Mouse (Mus musculus) layer of hippocampus, postnatal 14 days (tissue): Measurements from ENCODE around the gene Olfr672. TPM values are rescaled to one million over a fixed set of nuclear protein-coding genes. Genes with fewer than 3 reads are reported as not detected.
"Not testable (repeated sequence)": the region's sequence is repeated elsewhere in the genome, so short reads cannot be mapped to it uniquely, and the experiment has no call there.

Experiments used
- DNase-seq, 2 experiments: peaks; one replicate each; pipeline ENCODE4 v3.0.0; 2021 to 2022; ENCODE audit warnings: low spot score in 2 of 2, mixed read lengths in 1 of 2
- long read RNA-seq, 2 experiments: library from polyadenylated mRNA; stranded (forward); transcript quantifications; one replicate each; pipeline ENCODE4 v2.0.0; 2021
- total RNA-seq, 2 experiments: library from RNA; stranded (reverse); gene quantifications; 2 replicates each; pipeline ENCODE4 v1.2.3; 2021

Olfr672 gene
- not detected for total RNA-seq
- long read RNA-seq, experiment 1: 0 reads
- long read RNA-seq, experiment 2: 0 reads

DNA sequence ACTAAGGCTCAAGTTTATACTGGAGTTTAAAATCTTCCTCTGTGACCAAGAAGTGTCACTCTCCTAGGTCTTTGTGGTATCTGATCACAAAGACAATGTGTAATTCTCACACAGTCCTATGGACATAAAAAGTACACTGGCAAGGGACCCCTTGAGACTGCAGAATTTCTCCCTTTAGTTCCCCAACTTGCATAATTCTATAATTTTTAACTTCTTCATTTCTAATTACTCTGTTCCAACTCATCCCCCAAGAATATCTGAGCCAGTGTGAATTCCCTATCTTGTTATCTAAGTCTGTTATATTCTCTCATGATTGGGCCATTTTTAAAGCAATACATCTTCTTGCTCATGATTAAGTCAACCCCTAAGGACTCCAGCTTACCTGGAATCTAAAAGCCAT is at the start of gene Olfr672:
TSS of gene Olfr672 (minus strand) at position 101 of the 400 bp plus-strand sequence.
- DNase-seq: no peak

DNA sequence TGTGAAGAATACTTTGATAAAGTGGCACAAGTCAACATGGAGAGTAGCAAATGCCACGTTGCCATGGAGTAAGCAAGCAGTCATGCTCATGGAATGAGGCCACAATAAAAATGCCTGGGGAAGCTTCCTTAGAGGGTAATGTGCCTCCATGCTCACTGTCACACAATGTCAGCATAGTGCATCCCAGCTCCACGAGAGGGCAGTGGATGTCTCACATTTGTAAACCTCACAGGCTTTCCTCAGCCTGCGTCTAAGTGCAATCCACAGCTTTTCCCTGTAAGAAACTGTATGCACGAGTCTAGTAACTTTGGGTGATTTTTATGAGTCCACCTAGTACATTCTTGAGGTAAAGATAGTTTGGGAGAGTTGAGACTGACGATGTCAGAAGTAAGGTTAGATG is 32.0 kb upstream of the Olfr672 start:
- not testable (repeated sequence) for DNase-seq

DNA sequence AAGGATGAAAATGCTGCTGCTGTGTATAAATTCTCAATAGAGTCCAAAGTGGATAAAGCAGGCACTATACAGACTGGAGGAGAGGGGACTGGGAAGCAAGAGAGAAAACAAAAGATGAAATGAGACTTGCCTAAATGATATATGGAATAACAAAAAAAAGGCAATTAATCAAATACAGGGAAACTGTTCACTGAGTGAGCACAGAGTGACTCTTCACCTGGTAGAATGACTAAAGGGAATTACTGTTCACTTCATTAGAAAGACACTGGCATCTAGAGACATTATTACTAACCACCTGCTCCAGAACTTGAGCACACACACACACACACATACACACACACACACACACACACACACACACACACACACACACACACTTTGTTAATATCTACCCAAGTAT is 30.6 kb upstream of the Olfr672 start, which contains the start of gene Olfr676:
TSS of gene Olfr676 (plus strand) at position 301 of the 400 bp plus-strand sequence.
- DNase-seq: no peak

DNA sequence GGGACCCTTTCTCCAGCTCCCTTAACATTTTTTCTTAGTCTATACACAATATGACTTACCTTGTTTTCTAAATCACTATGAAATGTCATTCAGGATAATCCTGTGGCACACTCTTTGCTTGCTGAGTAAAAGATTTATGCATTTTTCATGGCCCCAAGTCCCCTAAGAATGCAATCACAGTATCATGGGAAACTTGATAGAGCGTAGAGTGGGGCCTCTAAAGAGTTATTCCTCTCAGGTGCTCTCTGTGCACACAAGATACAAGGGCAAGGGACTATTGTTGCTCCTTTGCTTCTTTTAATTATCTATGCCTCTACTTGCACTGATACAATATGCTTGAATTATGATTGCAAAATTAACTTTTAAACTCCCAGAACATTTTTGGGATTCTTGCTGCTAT is 26.5 kb upstream of the Olfr672 start, which contains the start of gene Olfr675:
TSS of gene Olfr675 (minus strand) at position 101 of the 400 bp plus-strand sequence.
- DNase-seq: no peak

DNA sequence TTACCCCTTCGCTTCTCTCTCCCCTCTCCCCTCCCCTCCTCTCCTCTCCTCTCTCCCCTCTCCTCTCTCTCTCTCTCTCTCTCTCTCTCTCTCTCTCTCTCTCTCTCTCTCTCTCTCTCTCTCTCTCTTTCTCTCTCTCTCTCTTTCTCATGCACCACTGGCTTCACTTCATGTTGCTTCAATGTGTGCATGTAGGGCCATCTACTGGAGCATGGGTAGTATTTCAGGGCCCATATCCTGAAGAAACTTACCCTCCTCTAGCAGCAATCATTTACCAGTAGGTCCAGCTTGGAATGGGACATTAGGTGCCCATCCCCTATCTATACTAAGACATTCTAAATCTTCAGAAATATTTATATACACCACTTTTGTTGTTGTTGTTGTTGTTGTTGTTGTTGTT is 20.7 kb upstream of the Olfr672 start:
- DNase-seq: no peak

- no peak for DNase-seq
Measured at GRCm38 (mm10) chr7:104979026-104979425, 22.8 kb downstream of the Olfr672 start, which contains the start of gene Olfr671. TSS of gene Olfr671 (minus strand) at chr7:104979126.

DNA sequence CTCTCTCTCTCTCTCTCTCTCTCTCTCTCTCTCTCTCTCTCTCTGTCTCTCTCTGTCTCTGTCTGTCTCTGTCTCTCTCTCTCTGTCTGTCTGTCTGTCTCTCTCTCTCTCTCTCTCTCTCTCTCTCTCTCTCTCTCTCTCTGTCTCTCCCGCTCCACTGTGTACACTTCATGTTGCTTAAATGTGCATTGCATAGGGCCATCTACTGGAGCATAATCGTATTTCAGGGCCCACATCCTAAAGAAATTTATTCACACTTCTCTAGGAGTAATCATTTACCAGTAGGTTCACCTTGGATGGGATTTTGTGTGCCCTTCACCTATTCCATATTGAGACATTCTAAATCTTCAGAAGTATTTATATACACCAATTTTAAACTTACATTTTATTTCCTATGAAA is 29.3 kb downstream of the Olfr672 start:
- DNase-seq: not testable (repeated sequence)

- DNase-seq: no peak
Measured at GRCm38 (mm10) chr7:104962520-104962919, 39.3 kb downstream of the Olfr672 start, which contains the start of gene Olfr670. TSS of gene Olfr670 (minus strand) at chr7:104962620.

GRCm38 (mm10) chr7:104950234-104950633 is 51.6 kb downstream of the Olfr672 start:
- DNase-seq: not testable (repeated sequence)

Other genes starting within 250 kb of the Olfr672 start
- not detected for gene Usp17le, start 224.6 kb downstream of the Olfr672 start, total RNA-seq
- not detected for gene Usp17lb, start 159.4 kb downstream of the Olfr672 start, total RNA-seq
- gene Usp17la, start 145.0 kb downstream of the Olfr672 start, total RNA-seq: not detected
- not detected for gene Olfr665, start 124.0 kb downstream of the Olfr672 start, total RNA-seq
- gene Olfr666, start 106.1 kb downstream of the Olfr672 start, total RNA-seq: not detected
- gene Olfr667, start 80.5 kb downstream of the Olfr672 start, total RNA-seq: not detected
- gene Olfr668, start 74.0 kb downstream of the Olfr672 start, total RNA-seq: not detected
- not detected for gene Olfr669, start 67.8 kb downstream of the Olfr672 start, total RNA-seq
- not detected for gene Olfr670, start 39.4 kb downstream of the Olfr672 start, total RNA-seq
- not detected for gene Olfr671, start 22.9 kb downstream of the Olfr672 start, total RNA-seq
- not detected for gene Olfr675, start 26.4 kb upstream of the Olfr672 start, total RNA-seq
- gene Olfr676, start 30.7 kb upstream of the Olfr672 start, total RNA-seq: not detected
- gene Olfr677, start 49.3 kb upstream of the Olfr672 start, total RNA-seq: not detected
- not detected for gene Olfr678, start 62.4 kb upstream of the Olfr672 start, total RNA-seq
- gene Olfr679, start 79.2 kb upstream of the Olfr672 start, total RNA-seq: not detected
- not detected for gene Olfr680-ps1, start 90.8 kb upstream of the Olfr672 start, total RNA-seq
- gene Olfr681, start 114.8 kb upstream of the Olfr672 start, total RNA-seq: not detected
- gene Olfr683, start 145.0 kb upstream of the Olfr672 start, total RNA-seq: not detected
- gene Olfr684, start 161.6 kb upstream of the Olfr672 start, total RNA-seq: not detected
- gene Olfr685, start 184.0 kb upstream of the Olfr672 start, total RNA-seq: not detected
- gene Olfr686, start 205.5 kb upstream of the Olfr672 start, total RNA-seq: not detected